8 mouse cellular contexts compared by ENCODE assay signal in genomic region chr4:148130133-148130532, GRCm38 (mm10). TPM values are rescaled to one million over a fixed set of nuclear protein-coding genes. Genes with fewer than 3 reads are reported as not detected.
DNase-seq lines count a peak whose midpoint lies in the region; ATAC-seq lines count a peak whose summit lies in the region.

Gene Mad2l2 (plus strand): TSS chr4:148130384.

- peak within 1 kb of the TSS; percentile 87 for H3K4me2 ChIP-seq in forebrain, embryonic 11.5 days (ENCODE audit: low read depth, low read length, severe bottlenecking)
- H3K4me2 ChIP-seq in limb, embryonic 15.5 days, result peak within 1 kb of the TSS; percentile 96

- peak; percentile 38 for DNase-seq in embryo, embryonic 10 days (ENCODE audit: low spot score)
- no peak for DNase-seq in embryo, embryonic 11 days
- DNase-seq in forebrain, embryonic 11.5 days (ENCODE audit: low spot score), result no peak
- no peak for DNase-seq in heart, postnatal 4 days
- DNase-seq in right cerebral cortex, adult 2 months (ENCODE audit: low spot score in 2 of 2), result no peak
- no peak for DNase-seq in ovary, postnatal 10 days (ENCODE audit: low spot score)

- H3K9me3 ChIP-seq in forebrain, embryonic 11.5 days (ENCODE audit: control insufficient read depth, low read length), result no peaks in the 10 kb centered on the region
- H3K9me3 ChIP-seq in limb, embryonic 15.5 days, result no peaks in the 10 kb centered on the region

- H3K36me3 ChIP-seq in forebrain, embryonic 11.5 days (ENCODE audit: control insufficient read depth, insufficient read depth, low read length), result no peaks in the 10 kb centered on the region
- no peaks in the 10 kb centered on the region for H3K36me3 ChIP-seq in limb, embryonic 15.5 days

- peak within 1 kb of the TSS; percentile 64 for H3K4me3 ChIP-seq in forebrain, embryonic 11.5 days (ENCODE audit: low read depth, low read length)
- peak within 1 kb of the TSS; percentile 69 for H3K4me3 ChIP-seq in limb, embryonic 15.5 days

- H3K9ac ChIP-seq in forebrain, embryonic 11.5 days (ENCODE audit: low read length), result peak within 1 kb of the TSS; percentile 96
- H3K9ac ChIP-seq in limb, embryonic 15.5 days, result peak within 1 kb of the TSS; percentile 39

- ATAC-seq in CD4-positive, CD25-positive, alpha-beta regulatory T cell, adult 4 months, result no peak
- peak; percentile 0; the same call in 1 of the 2 replicates for ATAC-seq in forebrain, embryonic 11.5 days (replicated peaks; ENCODE audit: low FRiP score)
- no peak for ATAC-seq in limb, embryonic 15.5 days (ENCODE audit: insufficient number of reproducible peaks, low FRiP score, low TSS enrichment, low read depth)

- H3K4me1 ChIP-seq in forebrain, embryonic 11.5 days (replicated peaks; ENCODE audit: control insufficient read depth, insufficient read depth, low read length), result peaks cover 6% of the 10 kb centered on the region; the same call in 1 of the 2 replicates
- peaks cover 18% of the 10 kb centered on the region for H3K4me1 ChIP-seq in limb, embryonic 15.5 days

- peaks cover 5% of the 10 kb centered on the region; the same call in 1 of the 2 replicates for H3K27me3 ChIP-seq in forebrain, embryonic 11.5 days (ENCODE audit: control insufficient read depth, insufficient read depth, low read length)
- H3K27me3 ChIP-seq in limb, embryonic 15.5 days, result peaks cover 40% of the 10 kb centered on the region

- under 1% methylated on average over 16 of the region's 18 CpGs for WGBS in forebrain, embryonic 11.5 days
- 2% methylated on average over 18 of the region's 18 CpGs for WGBS in limb, embryonic 15.5 days

- peak within 1 kb of the TSS; percentile 95 for H3K27ac ChIP-seq in forebrain, embryonic 11.5 days (ENCODE audit: low read depth, low read length)
- H3K27ac ChIP-seq in limb, embryonic 15.5 days, result peak within 1 kb of the TSS; percentile 43; the same call in 1 of the 2 replicates

RNA-seq across cellular contexts. Expression of gene Mad2l2, which starts in this region (rescaled TPM):
- 10 to 100 TPM; 35.8 to 41.2 TPM for polyA plus RNA-seq in CD4-positive, CD25-positive, alpha-beta regulatory T cell, adult 4 months (2017; shearing (Covaris generic))
- polyA plus RNA-seq in forebrain, embryonic 11.5 days (2014; fragmentation: Nextera tagmentation; extraction: Ambion mirVana), result 68.5 and 75.0 TPM in 2 replicates
- total RNA-seq in heart, postnatal 4 days (2021), result 10 to 100 TPM; 17.9 to 19.9 TPM
- 47.7 and 48.4 TPM in 2 replicates for polyA plus RNA-seq in limb, embryonic 15.5 days (2015; fragmentation: Nextera tagmentation; extraction: Ambion mirVana)
